Mouse (Mus musculus) left cerebral cortex, adult 11 months (tissue): ENCODE data around the gene Dll4.

ENCODE experiments used
- DNase-seq: peaks from one replicate; pipeline ENCODE4 v3.0.0; 2022; ENCODE audit warnings: low spot score

Dll4 gene

GRCm38 (mm10) chr2:119311544-119311943 is 14.0 kb upstream of the Dll4 start:
- no peak for DNase-seq

GRCm38 (mm10) chr2:119312380-119312958 is 13.1 kb upstream of the Dll4 start:
- DNase-seq: no peak

- no peak for DNase-seq
These were observed 11.7 kb upstream of the Dll4 start for GRCm38 (mm10) chr2:119313780-119314479.

- no peak for DNase-seq
These were observed 10.8 kb upstream of the Dll4 start for GRCm38 (mm10) chr2:119314742-119315310.

- no peak for DNase-seq
These were observed 7.4 kb upstream of the Dll4 start for GRCm38 (mm10) chr2:119318043-119318710.

- DNase-seq: no peak
These were observed 5.0 kb upstream of the Dll4 start for GRCm38 (mm10) chr2:119320571-119320970.

- DNase-seq: no peak
These were observed 3.6 kb upstream of the Dll4 start for GRCm38 (mm10) chr2:119321771-119322586.

GRCm38 (mm10) chr2:119322587-119323300 is 2.8 kb upstream of the Dll4 start:
- no peak for DNase-seq

- DNase-seq: no peak
These were observed 1.6 kb upstream of the Dll4 start for GRCm38 (mm10) chr2:119323866-119324575.

GRCm38 (mm10) chr2:119324576-119325318 is 837 bp upstream of the Dll4 start:
- no peak for DNase-seq

GRCm38 (mm10) chr2:119326161-119327101 is 847 bp downstream of the Dll4 start:
- DNase-seq: no peak

GRCm38 (mm10) chr2:119327102-119327480 is 1.5 kb downstream of the Dll4 start:
- DNase-seq: no peak

- no peak for DNase-seq
These were observed 2.5 kb downstream of the Dll4 start for GRCm38 (mm10) chr2:119327942-119328526.

GRCm38 (mm10) chr2:119328546-119328945 is 3.0 kb downstream of the Dll4 start:
- no peak for DNase-seq

GRCm38 (mm10) chr2:119329123-119329817 is 3.7 kb downstream of the Dll4 start:
- DNase-seq: no peak

GRCm38 (mm10) chr2:119330795-119331194 is 5.2 kb downstream of the Dll4 start:
- DNase-seq: no peak

GRCm38 (mm10) chr2:119332177-119332661 is 6.6 kb downstream of the Dll4 start:
- DNase-seq: no peak

GRCm38 (mm10) chr2:119334135-119334534 is 8.6 kb downstream of the Dll4 start:
- no peak for DNase-seq
